Mouse (Mus musculus) adrenal gland, postnatal 14 days (tissue): ENCODE measurements at regions not wholly inside any gene's neighbourhood (a gene's known extent, or its start where the extent isn't known, plus 50 kb on each side); places are given as distances from the start of the nearest gene placed in this dataset.
A peak's percentile ranks its signal among the peaks of the same experiment; 100 is the strongest.

Experiments
- DNase-seq: peaks from one replicate; pipeline ENCODE4 v3.0.0; 2021; ENCODE audit warnings: mixed read lengths

- no peak for DNase-seq
These were observed 61.9 kb upstream of the Znrf2 start for GRCm38 (mm10) chr6:54754810-54755209.

GRCm38 (mm10) chr6:54757511-54757911 lies 59.2 kb upstream of the Znrf2 start:
- DNase-seq, result no peak

GRCm38 (mm10) chr6:54758112-54758511 lies 58.6 kb upstream of the Znrf2 start:
- DNase-seq, result peak; percentile 67

GRCm38 (mm10) chr6:54759263-54759662 lies 57.5 kb upstream of the Znrf2 start:
- DNase-seq, result no peak

- DNase-seq, result peak; percentile 25
These were observed 56.7 kb upstream of the Znrf2 start for GRCm38 (mm10) chr6:54759942-54760498.

- no peak for DNase-seq
These were observed 56.2 kb upstream of the Znrf2 start for GRCm38 (mm10) chr6:54760541-54760940.

- no peak for DNase-seq
These were observed 54.7 kb upstream of the Znrf2 start for GRCm38 (mm10) chr6:54762021-54762420.

- DNase-seq, result no peak
These were observed 54.2 kb upstream of the Znrf2 start for GRCm38 (mm10) chr6:54762499-54762898.

GRCm38 (mm10) chr6:54763669-54764068 lies 53.0 kb upstream of the Znrf2 start:
- no peak for DNase-seq

GRCm38 (mm10) chr6:54765715-54766114 lies 51.0 kb upstream of the Znrf2 start:
- DNase-seq, result no peak

GRCm38 (mm10) chr6:54766485-54767112 lies 50.1 kb upstream of the Znrf2 start:
- DNase-seq, result peak; percentile 24
